Mouse (Mus musculus): ENCODE measurements around the gene Col19a1. TPM values are rescaled to one million over a fixed set of nuclear protein-coding genes. Genes with fewer than 3 reads are reported as not detected.
"Not testable (repeated sequence)": the region's sequence is repeated elsewhere in the genome, so short reads cannot be mapped to it uniquely, and the experiment has no call there.

The Col19a1 gene
- total RNA-seq (2021) = 10 to 100 TPM; 22.3 to 24.5 TPM
- long read RNA-seq, experiment 1, partial matches to known transcripts = 1 of 11 reads
- long read RNA-seq, experiment 1, other reads (novel, unspliced or antisense) = 10 of 11 reads
- long read RNA-seq, experiment 2, full-length matches to known transcripts = 1 of 8 reads
- long read RNA-seq, experiment 2, partial matches to known transcripts = 2 of 8 reads
- long read RNA-seq, experiment 2, other reads (novel, unspliced or antisense) = 5 of 8 reads

- Histone ChIP-seq H3K27ac (peak within 1 kb of the TSS; percentile 58), H3K4me3 (peak within 1 kb of the TSS; percentile 69)
- TF ChIP-seq CTCF (conservative IDR thresholded peaks at IDR 0.05) = no peak
- peak in 1 of 2 experiments; percentile 21 for DNase-seq (ENCODE audit: low spot score in 2 of 2)
Measured at GRCm38 (mm10) chr1:24587141-24587541, at the start of gene Col19a1. TSS of gene Col19a1 (minus strand) at chr1:24587472.

- Histone ChIP-seq H3K4me3 (no peak overlapping the region), H3K27ac (no peak overlapping the region)
- TF ChIP-seq CTCF (conservative IDR thresholded peaks at IDR 0.05) = peak; percentile 93
- DNase-seq (ENCODE audit: low spot score in 2 of 2) = peak; percentile 39 to 62
Measured at GRCm38 (mm10) chr1:24633553-24634132, 46.4 kb upstream of the Col19a1 start.

DNA sequence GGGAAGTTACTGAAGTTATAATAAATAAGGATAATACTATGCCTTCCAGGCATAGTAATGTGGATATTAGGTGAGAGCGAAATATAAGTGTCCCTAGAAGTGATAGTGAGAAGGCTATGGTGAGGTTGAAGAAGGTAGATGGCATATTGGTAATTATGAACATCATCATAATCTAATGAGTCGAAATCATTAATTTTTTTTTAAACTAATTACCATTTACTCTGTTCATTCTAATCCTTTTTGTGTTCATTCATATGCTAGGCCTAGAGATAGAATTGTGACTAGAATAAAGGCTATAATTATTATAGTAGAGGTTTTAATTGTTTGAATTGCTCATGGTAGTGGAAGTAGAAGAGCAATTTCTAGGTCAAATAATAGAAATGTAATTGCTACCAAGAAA is 25.3 kb upstream of the Col19a1 start:
- DNase-seq (ENCODE audit: low spot score in 2 of 2); H3K27ac ChIP-seq; H3K4me3 ChIP-seq: not testable (repeated sequence)

DNA sequence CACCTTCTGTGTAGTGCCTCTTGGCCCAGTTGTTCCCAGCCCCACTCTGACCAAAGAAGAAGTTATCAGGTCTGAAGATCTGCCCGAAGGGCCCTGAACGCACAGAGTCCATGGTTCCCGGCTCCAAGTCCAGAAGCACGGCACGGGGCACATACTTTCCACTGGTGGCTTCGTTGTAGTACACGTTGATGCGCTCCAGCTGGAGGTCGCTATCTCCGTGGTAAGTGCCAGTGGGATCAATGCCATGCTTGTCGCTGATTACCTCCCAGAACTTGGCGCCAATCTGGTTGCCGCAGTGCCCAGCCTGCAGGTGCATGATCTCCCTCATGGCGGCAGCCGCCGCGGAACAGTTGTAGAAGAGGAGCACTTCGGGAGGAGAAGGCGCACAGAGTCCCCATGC is 7.8 kb upstream of the Col19a1 start:
- Histone ChIP-seq H3K4me3 (no peak overlapping the region), H3K27ac (no peak overlapping the region)
- no peak for DNase-seq (ENCODE audit: low spot score in 2 of 2)
- no peak for TF ChIP-seq CTCF (conservative IDR thresholded peaks at IDR 0.05)

DNA sequence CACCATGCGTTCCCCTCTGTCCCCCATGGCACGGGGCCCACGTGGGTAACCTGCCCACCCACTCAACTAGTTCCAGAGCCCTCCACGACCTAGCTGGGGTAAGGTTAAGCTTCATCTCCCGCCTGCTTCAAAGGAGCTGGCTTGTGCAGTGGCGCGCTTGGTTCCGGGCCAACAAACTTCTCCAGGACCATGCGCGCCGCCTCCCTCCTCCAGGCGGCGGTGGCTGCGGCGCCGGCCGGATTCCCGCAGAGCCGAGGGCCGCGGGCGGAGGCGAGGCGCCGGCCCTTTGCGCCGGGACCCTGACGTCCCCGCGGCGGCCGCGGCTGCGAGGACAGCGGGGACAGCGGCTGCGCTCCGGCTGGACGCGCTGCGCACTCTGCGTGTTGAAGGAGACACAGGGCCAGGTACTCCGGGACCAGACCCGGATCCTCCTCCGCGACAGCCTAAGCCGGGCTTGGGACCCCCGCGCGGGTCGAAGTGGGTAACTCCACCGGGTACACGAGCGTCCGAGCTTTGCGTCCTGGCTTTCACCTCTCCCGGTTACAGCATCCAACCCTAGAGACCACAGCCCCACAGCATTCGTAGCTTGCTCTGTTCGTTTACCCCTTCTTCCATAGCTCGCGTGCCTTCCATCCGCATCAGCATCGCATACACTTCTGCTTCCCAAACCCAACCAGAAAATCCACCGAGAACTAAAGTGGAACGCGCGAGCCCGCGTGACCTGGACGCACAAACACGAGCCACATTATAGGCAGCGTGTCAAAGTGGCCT is 717 bp downstream of the Col19a1 start:
- peak; percentile 12 to 21 for DNase-seq (ENCODE audit: low spot score in 2 of 2)
- peak overlapping the region; percentile 69 for H3K4me3 ChIP-seq
- H3K27ac ChIP-seq = peak overlapping the region; percentile 58
- peak; percentile 29 for TF ChIP-seq CTCF (conservative IDR thresholded peaks at IDR 0.05)

GRCm38 (mm10) chr1:24572602-24573001 is 14.7 kb downstream of the Col19a1 start:
- H3K4me3 ChIP-seq = no peak overlapping the region
- DNase-seq (ENCODE audit: low spot score in 2 of 2) = no peak
- no peak for TF ChIP-seq CTCF (conservative IDR thresholded peaks at IDR 0.05)
- H3K27ac ChIP-seq = no peak overlapping the region

DNA sequence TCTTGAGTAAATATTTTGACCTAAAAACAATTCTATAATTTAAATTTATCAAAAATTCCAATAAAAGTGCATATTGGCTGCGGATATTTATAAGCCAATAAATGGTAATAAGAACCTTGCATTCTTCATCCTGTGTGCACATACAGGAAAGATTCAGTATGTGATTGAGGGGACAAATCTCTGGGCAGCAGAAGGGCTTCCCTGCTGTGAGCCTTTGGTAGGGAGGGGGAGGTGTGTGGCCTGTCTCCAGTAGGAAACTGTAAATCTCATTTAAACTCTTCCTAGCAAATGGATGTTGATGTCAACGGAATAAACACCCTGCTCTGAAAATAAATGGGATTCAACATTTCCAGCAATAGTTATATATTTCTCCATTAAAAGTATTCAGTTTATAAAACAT is 23.2 kb downstream of the Col19a1 start:
- no peak overlapping the region for H3K27ac ChIP-seq
- DNase-seq (ENCODE audit: low spot score in 2 of 2) = no peak
- TF ChIP-seq CTCF (conservative IDR thresholded peaks at IDR 0.05) = no peak
- H3K4me3 ChIP-seq = no peak overlapping the region

DNA sequence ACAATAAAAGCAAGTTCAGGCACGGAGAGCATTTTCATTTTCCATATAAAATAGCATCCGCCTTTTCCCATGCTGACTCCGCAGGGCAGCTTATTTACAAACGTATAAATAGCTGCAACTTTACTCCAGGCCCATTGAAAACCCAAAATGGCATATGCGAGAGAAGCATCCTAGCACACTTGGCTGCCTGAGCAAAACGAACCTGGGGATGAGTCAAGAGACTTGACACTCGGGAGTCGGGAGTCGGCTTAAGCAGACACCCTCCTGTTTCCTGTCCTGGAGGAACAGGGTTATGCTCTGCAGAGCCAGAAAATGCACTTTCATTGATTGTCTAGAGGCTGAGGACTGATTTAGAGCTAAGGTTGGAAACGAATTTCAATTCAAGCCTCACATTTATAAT is 29.3 kb downstream of the Col19a1 start:
- Histone ChIP-seq H3K4me3 (no peak overlapping the region), H3K27ac (no peak overlapping the region)
- no peak for TF ChIP-seq CTCF (conservative IDR thresholded peaks at IDR 0.05)
- no peak for DNase-seq (ENCODE audit: low spot score in 2 of 2)

- TF ChIP-seq CTCF (conservative IDR thresholded peaks at IDR 0.05) = no peak
- Histone ChIP-seq H3K4me3 (no peak overlapping the region), H3K27ac (no peak overlapping the region)
- DNase-seq (ENCODE audit: low spot score in 2 of 2) = no peak
Measured at GRCm38 (mm10) chr1:24553462-24553861, 33.8 kb downstream of the Col19a1 start.

GRCm38 (mm10) chr1:24550560-24551280 is 36.6 kb downstream of the Col19a1 start:
- no peak for DNase-seq (ENCODE audit: low spot score in 2 of 2)
- Histone ChIP-seq H3K4me3 (no peak overlapping the region), H3K27ac (no peak overlapping the region)
- no peak for TF ChIP-seq CTCF (conservative IDR thresholded peaks at IDR 0.05)

- no peak for TF ChIP-seq CTCF (conservative IDR thresholded peaks at IDR 0.05)
- no peak for DNase-seq (ENCODE audit: low spot score in 2 of 2)
- Histone ChIP-seq H3K4me3 (no peak overlapping the region), H3K27ac (no peak overlapping the region)
Measured at GRCm38 (mm10) chr1:24550031-24550430, 37.2 kb downstream of the Col19a1 start.

DNA sequence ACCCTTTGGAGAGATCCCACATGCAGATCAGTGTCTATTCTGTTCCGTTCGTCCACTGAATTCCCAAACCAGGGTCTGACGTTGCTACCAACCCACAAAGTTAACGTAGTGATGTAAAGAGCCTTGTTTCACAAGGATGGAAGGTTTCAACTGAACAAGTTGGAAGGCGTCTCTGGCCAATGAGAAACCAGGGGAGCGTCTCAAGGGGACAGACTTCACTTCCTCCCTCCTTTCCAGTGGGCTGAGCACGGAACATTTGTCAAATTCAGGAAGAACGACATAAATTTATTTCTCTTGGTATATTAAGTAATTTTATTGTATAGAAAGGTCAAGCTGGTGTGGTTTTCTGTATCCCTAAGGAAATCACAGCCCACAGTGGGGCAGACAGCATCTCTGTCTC is 38.2 kb downstream of the Col19a1 start:
- no peak overlapping the region for H3K4me3 ChIP-seq
- H3K27ac ChIP-seq = no peak overlapping the region
- DNase-seq (ENCODE audit: low spot score in 2 of 2) = no peak
- TF ChIP-seq CTCF (conservative IDR thresholded peaks at IDR 0.05) = no peak

GRCm38 (mm10) chr1:24547574-24547973 is 39.7 kb downstream of the Col19a1 start:
- Histone ChIP-seq H3K4me3 (no peak overlapping the region), H3K27ac (no peak overlapping the region)
- no peak for TF ChIP-seq CTCF (conservative IDR thresholded peaks at IDR 0.05)
- DNase-seq (ENCODE audit: low spot score in 2 of 2) = no peak
